Mouse (Mus musculus) lung, adult 2 months (tissue): ENCODE data around the gene Prtg.

Source experiments
- CTCF ChIP-seq: fragments of 200-500 bp; IDR thresholded peaks from 2 replicates; pipeline ENCODE4 v1.5.1; 2011; ENCODE audit warnings: mild to moderate bottlenecking, low read length, control low read depth; ENCODE audit not compliant: insufficient read depth
- POLR2A ChIP-seq: fragments of 200-500 bp; IDR thresholded peaks from 2 replicates; pipeline ENCODE4 v1.6.1; 2011; ENCODE audit warnings: low read depth, mild to moderate bottlenecking, control low read depth, low read length, borderline replicate concordance; ENCODE audit errors: extremely low read depth

DNA sequence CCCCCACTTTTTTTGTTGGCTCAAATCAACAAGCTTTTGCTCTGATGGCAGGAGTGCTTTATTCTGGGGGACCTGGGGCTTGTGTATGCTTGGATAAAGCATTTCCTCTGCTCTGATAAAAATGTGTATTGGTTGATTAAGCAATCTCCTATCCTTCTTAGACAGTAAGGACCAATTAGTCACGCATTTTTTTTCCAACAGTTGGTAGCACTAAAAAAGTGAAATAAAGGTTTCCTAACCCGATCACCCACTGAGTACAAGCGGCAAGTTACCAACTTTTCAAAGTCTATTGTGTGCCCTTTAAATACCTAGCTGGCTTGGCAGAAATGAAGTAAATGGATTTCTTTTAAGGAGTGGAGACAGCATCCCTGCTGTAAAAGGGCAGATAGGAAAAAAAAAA, 1.9 kb downstream of the Prtg start:
- TF ChIP-seq CTCF (no peak), POLR2A (no peak)
